In the genomic region with DNA sequence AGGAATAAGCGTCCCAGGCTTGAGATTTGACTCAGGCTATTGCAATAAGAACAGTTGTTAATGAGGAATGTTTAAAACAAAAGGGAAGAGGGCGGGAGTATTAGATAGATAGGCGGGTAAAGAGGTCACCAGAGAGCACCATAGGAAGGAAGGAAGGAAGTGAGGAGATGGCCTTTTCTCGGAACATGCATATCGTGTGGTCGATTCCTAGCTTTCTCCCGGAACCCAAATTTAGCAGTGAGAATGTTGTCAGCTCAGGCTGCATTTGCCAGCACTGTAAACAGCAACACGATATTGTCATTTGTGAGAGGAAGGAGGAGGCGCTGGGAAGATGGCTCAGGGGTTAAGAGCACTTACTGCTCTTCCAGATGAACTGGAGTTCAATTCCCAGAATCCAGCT, we compare ENCODE assay signal across 10 mouse cellular contexts. TPM values are rescaled to one million over a fixed set of nuclear protein-coding genes. Genes with fewer than 3 reads are reported as not detected.
A peak's percentile ranks its signal among the peaks of the same experiment; 100 is the strongest.
DNase-seq lines count a peak whose midpoint lies in the region; ATAC-seq and TF ChIP-seq lines count a peak whose summit lies in the region.
"Had no signal": no experiment of that assay in that cellular context is flagged by ENCODE, and none has a peak within 500 bp of the region (broad histone marks: within the 10 kb centered on the region; RNA-seq: fewer than 3 reads in every experiment).

No protein-coding gene starts in this region.

- TF ChIP-seq CTCF in gastrocnemius, adult 2 months (IDR thresholded peaks at IDR 0.05), result no peak

- H3K27ac ChIP-seq in gastrocnemius, adult 2 months, result peak overlapping the region; percentile 90
- no peak overlapping the region for H3K27ac ChIP-seq in limb, embryonic 12.5 days
- H3K27ac ChIP-seq in limb, embryonic 10.5 days, result no peak overlapping the region
- H3K27ac ChIP-seq in embryonic facial prominence, embryonic 15.5 days (replicated peaks), result no peak overlapping the region
- no peak overlapping the region for H3K27ac ChIP-seq in liver, embryonic 15.5 days (replicated peaks)

- intact Hi-C loops in gastrocnemius, adult 2 months (cut with DNase I), result loop anchor here (1.0 to 10.0 kb wide), 4 partner anchors 52 to 278 kb away; no protein-coding TSS in a partner anchor

- no peak for ATAC-seq in limb, embryonic 12.5 days (ENCODE audit: insufficient number of reproducible peaks, insufficient read depth, low FRiP score, low TSS enrichment, low read depth)
- ATAC-seq in embryonic facial prominence, embryonic 15.5 days (ENCODE audit: insufficient number of reproducible peaks, low FRiP score, low TSS enrichment, low read depth), result no peak
- peak; percentile 31; the same call in 1 of the 2 replicates for ATAC-seq in liver, embryonic 15.5 days (ENCODE audit: insufficient read depth)

- no peak for DNase-seq in gastrocnemius, adult 2 months
- no peak for DNase-seq in gastrocnemius, postnatal 10 days
- no peak for DNase-seq in limb, embryonic 10.5 days (ENCODE audit: low spot score)
- DNase-seq in left cerebral cortex, adult 8-10 months (ENCODE audit: low spot score in 2 of 2), result no peak
- DNase-seq in urinary bladder, postnatal 14 days (ENCODE audit: low spot score), result no peak

- H3K4me3 ChIP-seq in gastrocnemius, adult 2 months, result peak overlapping the region; percentile 77
- no peak overlapping the region for H3K4me3 ChIP-seq in limb, embryonic 12.5 days (replicated peaks)
- H3K4me3 ChIP-seq in limb, embryonic 10.5 days, result no peak overlapping the region
- H3K4me3 ChIP-seq in embryonic facial prominence, embryonic 15.5 days (replicated peaks), result peak overlapping the region; percentile 55
- no peak overlapping the region for H3K4me3 ChIP-seq in liver, embryonic 15.5 days (replicated peaks)

- no peaks in the 10 kb centered on the region for H3K36me3 ChIP-seq in limb, embryonic 12.5 days
- H3K36me3 ChIP-seq in limb, embryonic 10.5 days, result no peaks in the 10 kb centered on the region
- H3K36me3 ChIP-seq in embryonic facial prominence, embryonic 15.5 days, result no peaks in the 10 kb centered on the region
- no peaks in the 10 kb centered on the region for H3K36me3 ChIP-seq in liver, embryonic 15.5 days (replicated peaks)

- H3K4me2 ChIP-seq in limb, embryonic 12.5 days, result peak overlapping the region; percentile 67; the same call in 1 of the 2 replicates
- no peak overlapping the region; the same call in 1 of the 2 replicates for H3K4me2 ChIP-seq in embryonic facial prominence, embryonic 15.5 days (replicated peaks)
- peak overlapping the region; percentile 77 for H3K4me2 ChIP-seq in liver, embryonic 15.5 days

- H3K9me3 ChIP-seq in limb, embryonic 12.5 days, result no peaks in the 10 kb centered on the region
- H3K9me3 ChIP-seq in limb, embryonic 10.5 days (replicated peaks), result no peaks in the 10 kb centered on the region
- H3K9me3 ChIP-seq in embryonic facial prominence, embryonic 15.5 days (replicated peaks), result no peaks in the 10 kb centered on the region
- no peaks in the 10 kb centered on the region for H3K9me3 ChIP-seq in liver, embryonic 15.5 days (replicated peaks)

- no peak overlapping the region for H3K9ac ChIP-seq in limb, embryonic 12.5 days (replicated peaks)
- no peak overlapping the region for H3K9ac ChIP-seq in embryonic facial prominence, embryonic 15.5 days
- H3K9ac ChIP-seq in liver, embryonic 15.5 days, result no peak overlapping the region

- no peaks in the 10 kb centered on the region for H3K4me1 ChIP-seq in limb, embryonic 12.5 days (replicated peaks)
- peaks cover 14% of the 10 kb centered on the region for H3K4me1 ChIP-seq in limb, embryonic 10.5 days
- H3K4me1 ChIP-seq in embryonic facial prominence, embryonic 15.5 days, result peaks cover 15% of the 10 kb centered on the region; the same call in 1 of the 2 replicates
- peaks cover 12% of the 10 kb centered on the region for H3K4me1 ChIP-seq in liver, embryonic 15.5 days (replicated peaks)

- 48% methylated on average over 9 of the region's 9 CpGs for WGBS in limb, embryonic 12.5 days
- 50% methylated on average over 9 of the region's 9 CpGs for WGBS in limb, embryonic 10.5 days
- 36% methylated on average over 9 of the region's 9 CpGs for WGBS in embryonic facial prominence, embryonic 15.5 days
- 11% methylated on average over 9 of the region's 9 CpGs for WGBS in liver, embryonic 15.5 days (ENCODE audit: insufficient replicate concordance)

- no peaks in the 10 kb centered on the region for H3K27me3 ChIP-seq in limb, embryonic 12.5 days
- no peaks in the 10 kb centered on the region for H3K27me3 ChIP-seq in limb, embryonic 10.5 days (ENCODE audit: low read depth, poor library complexity, severe bottlenecking)
- no peaks in the 10 kb centered on the region for H3K27me3 ChIP-seq in embryonic facial prominence, embryonic 15.5 days
- peaks cover 7% of the 10 kb centered on the region; the same call in 1 of the 2 replicates for H3K27me3 ChIP-seq in liver, embryonic 15.5 days

RNA-seq across cellular contexts. Expression of a gene that starts 24.2 kb away (rescaled TPM):
- total RNA-seq in gastrocnemius, adult 2 months (2021), result under 1 TPM in 1 of 2 experiments, not detected in 1; 0.10 TPM
- total RNA-seq in gastrocnemius, postnatal 10 days (2021), result under 1 TPM in 1 of 2 experiments, not detected in 1; 0.09 TPM
- polyA plus RNA-seq in limb, embryonic 12.5 days (2016; fragmentation: Nextera tagmentation; extraction: Ambion mirVana), result 0.11 and 0.12 TPM in 2 replicates
- polyA plus RNA-seq in limb, embryonic 10.5 days (2016; fragmentation: Nextera tagmentation; extraction: Ambion mirVana), result 0.10 and 0.14 TPM in 2 replicates
- 0.08 TPM in 1 of 2 replicates, not detected in the other for polyA plus RNA-seq in embryonic facial prominence, embryonic 15.5 days (2015; fragmentation: Nextera tagmentation; extraction: Ambion mirVana)
- polyA plus RNA-seq in liver, embryonic 15.5 days (2015; fragmentation: Nextera tagmentation; extraction: Ambion mirVana), result not detected in 2 replicates
- total RNA-seq in left cerebral cortex, adult 8-10 months (2022), result under 1 TPM; 0.34 to 0.44 (median 0.37) TPM
- total RNA-seq: heart, adult 18-20 months had no signal
- polyA plus RNA-seq: large intestine, adult 2 months had no signal

Comparison
In these comparisons a context has a peak if more than half of its experiments do, and no peak if none do; other contexts are left out.
1. H3K4me3 ChIP-seq: peak in gastrocnemius, adult 2 months (single experiment) and embryonic facial prominence, embryonic 15.5 days (single experiment); none in limb, embryonic 12.5 days (single experiment), limb, embryonic 10.5 days (single experiment) and liver, embryonic 15.5 days (single experiment).